Mouse (Mus musculus) CH12.LX (cell line): Measurements from ENCODE around the gene Clpp. TPM values are rescaled to one million over a fixed set of nuclear protein-coding genes. Genes with fewer than 3 reads are reported as not detected.

Experiments
- DNase-seq: peaks from one replicate; pipeline ENCODE4 v3.0.0-alpha.2; 2013; ENCODE audit errors: extremely low read depth
- H3K27ac ChIP-seq: 2 replicates; pipeline ENCODE4 v1.5.1; 2012; ENCODE audit warnings: low read depth, mild to moderate bottlenecking, control low read depth, moderate library complexity; ENCODE audit not compliant: insufficient read depth
- H3K27me3 ChIP-seq: replicated peaks from 2 replicates; pipeline ENCODE3; 2012; ENCODE audit warnings: inconsistent platforms
- H3K36me3 ChIP-seq, 2 experiments: replicated peaks in 1 of 2; 2 replicates each; pipeline versions ENCODE3 to v1.6.1; 2012; ENCODE audit warnings: inconsistent platforms in 1 of 2, low read length in 1 of 2, mild to moderate bottlenecking in 1 of 2, mixed read lengths in 1 of 2, moderate library complexity in 1 of 2; ENCODE audit not compliant: control insufficient read depth in 1 of 2, insufficient read depth in 1 of 2
- H3K4me1 ChIP-seq, 2 experiments: 2 replicates each; pipeline ENCODE4 v1.6.1; 2012; ENCODE audit warnings: inconsistent platforms in 1 of 2, moderate library complexity in 1 of 2; ENCODE audit not compliant: insufficient read depth in 2 of 2, control insufficient read depth in 1 of 2
- H3K4me2 ChIP-seq: 2 replicates; pipeline ENCODE4 v1.6.1; 2012; ENCODE audit warnings: low read depth, mild to moderate bottlenecking, control low read depth; ENCODE audit not compliant: poor library complexity, insufficient read depth, severe bottlenecking
- H3K4me3 ChIP-seq, 3 experiments: fragments of 150-350 bp in 1 of 3; sonication (generic) in 1 of 3; replicated peaks in 1 of 3; 2 replicates each; pipeline versions ENCODE3 to v1.5.1; 2011 to 2012; ENCODE audit warnings: low read depth in 2 of 3, low read length in 2 of 3, mild to moderate bottlenecking in 2 of 3, moderate library complexity in 2 of 3, control low read depth in 1 of 3, improper control_type of control experiment in 1 of 3, inconsistent platforms in 1 of 3, mixed read lengths in 1 of 3; ENCODE audit not compliant: poor library complexity in 1 of 3
- H3K79me2 ChIP-seq: replicated peaks from 2 replicates; pipeline ENCODE4 v1.6.1; 2012; ENCODE audit warnings: mild to moderate bottlenecking, moderate library complexity; ENCODE audit not compliant: control insufficient read depth, poor library complexity, insufficient read depth, severe bottlenecking; ENCODE audit errors: extremely low read depth
- H3K9ac ChIP-seq: 2 replicates; pipeline ENCODE4 v1.6.1; 2012; ENCODE audit warnings: low read depth, mild to moderate bottlenecking, control low read depth, moderate library complexity; ENCODE audit not compliant: insufficient read depth
- H3K9me3 ChIP-seq: replicated peaks from 2 replicates; pipeline ENCODE3; 2012; ENCODE audit warnings: low read length, inconsistent platforms, mixed read lengths
- BHLHE40 ChIP-seq: IDR thresholded peaks from 2 replicates; pipeline ENCODE4 v1.6.1; 2011; ENCODE audit warnings: mild to moderate bottlenecking, low read depth, low read length, improper control_type of control experiment
- CHD2 ChIP-seq: IDR thresholded peaks from 2 replicates; pipeline ENCODE4 v1.6.1; 2011; ENCODE audit warnings: low read length, improper control_type of control experiment
- CTCF ChIP-seq, 2 experiments: IDR thresholded peaks in 1 of 2; conservative IDR thresholded peaks in 1 of 2; 2 replicates each; pipeline ENCODE4 v1.5.1; 2011 to 2012; ENCODE audit warnings: low read depth in 2 of 2, low read length in 2 of 2, improper control_type of control experiment in 1 of 2, inconsistent platforms in 1 of 2, mild to moderate bottlenecking in 1 of 2, moderate library complexity in 1 of 2
- E2F4 ChIP-seq: IDR thresholded peaks from 2 replicates; pipeline ENCODE4 v1.6.1; 2011; ENCODE audit warnings: low read depth, low read length, improper control_type of control experiment; ENCODE audit not compliant: insufficient replicate concordance
- ELF1 ChIP-seq: IDR thresholded peaks from 2 replicates; pipeline ENCODE4 v1.6.1; 2014; ENCODE audit warnings: low read depth, mild to moderate bottlenecking, inconsistent platforms, low read length, improper control_type of control experiment
- EP300 ChIP-seq: IDR thresholded peaks from 2 replicates; pipeline ENCODE4 v1.6.1; 2011; ENCODE audit warnings: low read length, improper control_type of control experiment
- HCFC1 ChIP-seq: IDR thresholded peaks from 2 replicates; pipeline ENCODE4 v1.6.1; 2012; ENCODE audit warnings: low read depth, mild to moderate bottlenecking, inconsistent platforms, low read length, improper control_type of control experiment
- JUN ChIP-seq: IDR thresholded peaks from 2 replicates; pipeline ENCODE4 v1.6.1; 2011; ENCODE audit warnings: low read depth, mild to moderate bottlenecking, low read length, improper control_type of control experiment, moderate library complexity; ENCODE audit not compliant: insufficient read depth
- MAX ChIP-seq: IDR thresholded peaks from 2 replicates; pipeline ENCODE4 v1.6.1; 2011; ENCODE audit warnings: low read length, improper control_type of control experiment
- MAZ ChIP-seq: IDR thresholded peaks from 2 replicates; pipeline ENCODE4 v1.6.1; 2012; ENCODE audit warnings: low read depth, mild to moderate bottlenecking, inconsistent platforms, low read length, improper control_type of control experiment, moderate library complexity
- MEF2A ChIP-seq: IDR thresholded peaks from 2 replicates; pipeline ENCODE4 v1.6.1; 2014; ENCODE audit warnings: low read depth, mild to moderate bottlenecking, inconsistent platforms, low read length, improper control_type of control experiment, borderline replicate concordance
- MXI1 ChIP-seq: IDR thresholded peaks from 2 replicates; pipeline ENCODE4 v1.6.1; 2011; ENCODE audit warnings: mild to moderate bottlenecking, low read depth, low read length, improper control_type of control experiment
- MYC ChIP-seq: IDR thresholded peaks from 2 replicates; pipeline ENCODE4 v1.6.1; 2011; ENCODE audit warnings: low read depth, mild to moderate bottlenecking, improper control_type of control experiment, low read length
- NELFE ChIP-seq: IDR thresholded peaks from 2 replicates; pipeline ENCODE4 v1.6.1; 2011; ENCODE audit warnings: low read depth, low read length, improper control_type of control experiment
- NRF1 ChIP-seq: IDR thresholded peaks from 2 replicates; pipeline ENCODE4 v1.6.1; 2014; ENCODE audit warnings: low read depth, mild to moderate bottlenecking, inconsistent platforms, low read length, improper control_type of control experiment, moderate library complexity
- POLR2A ChIP-seq: IDR thresholded peaks from 2 replicates; pipeline ENCODE4 v1.6.1; 2011; ENCODE audit warnings: low read depth, mild to moderate bottlenecking, improper control_type of control experiment, low read length
- POLR2AphosphoS2 ChIP-seq: IDR thresholded peaks from 2 replicates; pipeline ENCODE4 v1.6.1; 2011; ENCODE audit warnings: low read depth, low read length, improper control_type of control experiment
- RAD21 ChIP-seq: IDR thresholded peaks from 2 replicates; pipeline ENCODE4 v1.6.1; 2011; ENCODE audit warnings: low read depth, mild to moderate bottlenecking, low read length, improper control_type of control experiment, moderate library complexity
- RCOR1 ChIP-seq: conservative IDR thresholded peaks from 2 replicates; pipeline ENCODE4 v1.6.1; 2012; ENCODE audit warnings: low read depth, mild to moderate bottlenecking, inconsistent platforms, low read length, improper control_type of control experiment
- SMC3 ChIP-seq: IDR thresholded peaks from 2 replicates; pipeline ENCODE4 v1.6.1; 2011; ENCODE audit warnings: low read depth, low read length, improper control_type of control experiment
- TBP ChIP-seq: conservative IDR thresholded peaks from 2 replicates; pipeline ENCODE4 v1.6.1; 2011; ENCODE audit warnings: low read depth, low read length, improper control_type of control experiment
- TCF12 ChIP-seq: IDR thresholded peaks from 2 replicates; pipeline ENCODE4 v1.6.1; 2014; ENCODE audit warnings: low read depth, mild to moderate bottlenecking, inconsistent platforms, low read length, improper control_type of control experiment
- USF1 ChIP-seq: IDR thresholded peaks from 2 replicates; pipeline ENCODE4 v1.6.1; 2014; ENCODE audit warnings: low read depth, mild to moderate bottlenecking, inconsistent platforms, low read length, improper control_type of control experiment
- ZKSCAN1 ChIP-seq: IDR thresholded peaks from 2 replicates; pipeline ENCODE4 v1.6.1; 2012; ENCODE audit warnings: low read depth, inconsistent platforms, low read length, improper control_type of control experiment, borderline replicate concordance
- ZMIZ1 ChIP-seq: IDR thresholded peaks from 2 replicates; pipeline ENCODE4 v1.6.1; 2012; ENCODE audit warnings: low read depth, mild to moderate bottlenecking, inconsistent platforms, low read length, improper control_type of control experiment
- ZNF384 ChIP-seq: IDR thresholded peaks from 2 replicates; pipeline ENCODE4 v1.6.1; 2012; ENCODE audit warnings: low read depth, low read length, improper control_type of control experiment, inconsistent platforms
- dilution Hi-C: fragments of 300-500 bp; cut with MboI; formaldehyde crosslinking; loops from 2 replicates; pipeline ENCODE4 v1.14.3; 2020; ENCODE audit warnings: low sequenced_read_pairs; ENCODE audit not compliant: extremely low pct_unique_long_range_greater_than_20kb, extremely low pct_ligation_motif_present
- in situ Hi-C: fragments of 300-500 bp; cut with MboI; formaldehyde crosslinking; loops from 3 replicates; pipeline ENCODE4 v1.14.3; 2019; ENCODE audit warnings: low sequenced_read_pairs, low pct_ligation_motif_present, low pct_unique_long_range_greater_than_20kb, mixed read lengths
- polyA plus RNA-seq: library from polyadenylated mRNA; unstranded; fragments of >175 nt; gene quantifications from 2 replicates; pipeline ENCODE4 v1.2.1, GENCODE M21; 2012; ENCODE audit warnings: low read depth; ENCODE audit not compliant: insufficient read length
- total RNA-seq, 2 experiments: library from RNA; depleted of rRNA; stranded (reverse); fragments of 300-350 nt in 1 of 2; fragments of >200 nt in 1 of 2; gene quantifications; 2 replicates each; pipeline ENCODE4 v1.2.3; 2012 to 2014

The Clpp gene
- total and polyA plus RNA-seq, 3 experiments = 114 to 166 (median 117) TPM

GRCm38 (mm10) chr17:56950915-56951314 is 39.2 kb upstream of the Clpp start:
- no peaks in the 10 kb centered on the region for H3K4me1 ChIP-seq
- in situ Hi-C loops = loop anchor here (5.0 kb wide), 1 partner anchor 59 kb away; no protein-coding TSS in a partner anchor
- H3K27ac ChIP-seq = no peak overlapping the region
- no peaks in the 10 kb centered on the region for H3K36me3 ChIP-seq
- no peak overlapping the region for H3K9ac ChIP-seq
- peak; percentile 63 for DNase-seq
- no peaks in the 10 kb centered on the region for H3K9me3 ChIP-seq
- no peak overlapping the region for H3K4me3 ChIP-seq
- TF ChIP-seq CTCF (conservative IDR thresholded peaks at IDR 0.05 in 1 of 2, IDR thresholded peaks at IDR 0.05 in 1 of 2; ENCODE audit: low read depth in 2 of 2, low read length in 2 of 2) (peak; percentile 87 to 95), MYC (peak; percentile 73; the same call in 1 of the 2 replicates), TCF12 (no peak), MAZ (no peak), MXI1 (no peak), ZMIZ1 (no peak), TBP (no peak), MAX (peak; percentile 22; the same call in 1 of the 2 replicates), NRF1 (no peak), ZNF384 (peak; percentile 66; the same call in 1 of the 2 replicates), USF1 (no peak), HCFC1 (no peak), RCOR1 (no peak), CHD2 (no peak), MEF2A (no peak), EP300 (no peak), ZKSCAN1 (no peak), SMC3 (peak; percentile 79), E2F4 (no peak), POLR2A (no peak), BHLHE40 (peak; percentile 64), NELFE (no peak), ELF1 (no peak), POLR2AphosphoS2 (no peak), RAD21 (peak; percentile 77), JUN (no peak)
- no peak overlapping the region for H3K4me2 ChIP-seq
- dilution Hi-C loops = no loop called here
- peaks cover 39% of the 10 kb centered on the region for H3K27me3 ChIP-seq
- no peaks in the 10 kb centered on the region for H3K79me2 ChIP-seq
